Mouse (Mus musculus) forebrain, postnatal 0 days (tissue): Measurements from ENCODE around the gene Eif4enif1. TPM values are rescaled to one million over a fixed set of nuclear protein-coding genes. Genes with fewer than 3 reads are reported as not detected.

Experiments used
- ATAC-seq: fragments of 200-750 bp; cut with Nextera tagmentation; 2 replicates; pipeline ENCODE4 v1.8.0; 2017; ENCODE audit warnings: mild to moderate bottlenecking, moderate library complexity
- DNase-seq: peaks from one replicate; pipeline ENCODE4 v3.0.0-alpha.2; 2015
- H3K27ac ChIP-seq: fragments of 300-500 bp; sonication (generic); 2 replicates; pipeline ENCODE4 v1.5.1; 2014; ENCODE audit warnings: low read depth, mild to moderate bottlenecking, antibody characterized with exemption, low read length, moderate library complexity, mixed read lengths
- H3K27me3 ChIP-seq: fragments of 300-500 bp; sonication (generic); 2 replicates; pipeline ENCODE4 v1.6.1; 2014; ENCODE audit warnings: mild to moderate bottlenecking, low read length, mixed read lengths; ENCODE audit not compliant: insufficient read depth
- H3K36me3 ChIP-seq: fragments of 300-500 bp; sonication (generic); 2 replicates; pipeline ENCODE4 v1.6.1; 2014; ENCODE audit warnings: mild to moderate bottlenecking, moderate library complexity; ENCODE audit not compliant: insufficient read depth
- H3K4me1 ChIP-seq: fragments of 300-500 bp; sonication (generic); 2 replicates; pipeline ENCODE4 v1.6.1; 2014; ENCODE audit warnings: antibody characterized with exemption; ENCODE audit not compliant: insufficient read depth
- H3K4me2 ChIP-seq: fragments of 300-500 bp; sonication (generic); 2 replicates; pipeline ENCODE4 v1.6.1; 2014; ENCODE audit warnings: low read depth, mild to moderate bottlenecking, moderate library complexity
- H3K4me3 ChIP-seq: fragments of 300-500 bp; sonication (generic); 2 replicates; pipeline ENCODE4 v1.5.1; 2014; ENCODE audit warnings: low read depth, low read length, mixed read lengths
- H3K9ac ChIP-seq: fragments of 300-500 bp; sonication (generic); 2 replicates; pipeline ENCODE4 v1.6.1; 2014; ENCODE audit warnings: mild to moderate bottlenecking
- H3K9me3 ChIP-seq: fragments of 300-500 bp; sonication (generic); 2 replicates; pipeline ENCODE4 v1.6.1; 2016; ENCODE audit warnings: low read length
- CTCF ChIP-seq: sonication (generic); IDR thresholded peaks from 2 replicates; pipeline ENCODE4 v1.5.1; 2016; ENCODE audit warnings: antibody characterized with exemption, control low read depth, low read depth
- WGBS: fragments of 180-500 bp; shearing (Covaris S2); extraction: QIAGEN DNeasy Blood & Tissue Kit; methylation state at CpG from one replicate; pipeline ENCODE4 v1.1.7; 2014; 5-methylcytosine and 5-hydroxymethylcytosine counted together
- polyA plus RNA-seq: library from polyadenylated mRNA; unstranded; fragments of >200 nt; fragmentation: Nextera tagmentation; extraction: Ambion mirVana; gene quantifications from 2 replicates; pipeline ENCODE4 v1.2.1, GENCODE M21; 2015
- total RNA-seq: library from RNA; depleted of rRNA; stranded (reverse); fragments of >200 nt; gene quantifications from 2 replicates; pipeline ENCODE4 v1.2.3, GENCODE M21; 2014

The Eif4enif1 gene
- total and polyA plus RNA-seq, 2 experiments from 2014 or later = 36.5 to 79.4 TPM

DNA sequence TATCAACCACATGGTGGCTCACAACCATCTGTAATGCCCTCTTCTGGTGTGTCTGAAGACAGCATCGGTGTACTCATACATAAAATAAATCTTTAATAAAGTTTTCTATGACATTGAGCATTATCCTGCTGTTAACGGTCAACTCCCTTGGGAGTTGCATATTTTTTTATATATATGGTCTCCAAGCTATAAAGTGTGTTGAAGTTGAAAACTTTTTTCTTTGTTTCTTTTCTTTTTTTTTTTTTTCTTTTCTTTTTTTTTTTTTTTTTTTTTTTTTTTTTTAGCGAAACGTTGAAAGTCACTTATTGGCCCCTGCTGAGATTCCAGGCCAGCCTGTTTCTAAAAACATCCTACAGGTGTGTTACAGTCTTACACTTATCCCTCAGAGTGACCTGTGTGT is 31.5 kb downstream of the Eif4enif1 start:
- TF ChIP-seq CTCF = no peak

DNA sequence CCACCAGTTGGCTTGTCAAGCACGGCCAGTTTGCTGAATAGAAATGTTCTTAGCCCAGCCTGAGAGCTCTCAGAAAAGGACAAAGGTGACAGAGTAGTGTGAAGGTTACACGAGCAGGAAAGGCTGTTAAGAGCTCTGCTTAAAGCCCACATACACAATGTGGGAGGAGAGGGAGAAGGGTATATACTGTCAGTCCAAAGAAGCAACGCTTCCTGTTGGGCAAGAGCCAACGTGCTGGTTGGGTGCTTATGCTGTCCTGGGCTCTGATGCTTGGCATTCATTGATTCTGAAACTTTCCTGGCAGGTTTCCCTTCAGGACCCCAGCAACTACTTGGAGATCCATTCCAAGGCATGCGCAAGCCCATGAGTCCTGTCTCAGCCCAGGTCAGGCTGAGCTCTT is 33.1 kb downstream of the Eif4enif1 start:
- WGBS = 71% methylated on average over 5 of the region's 5 CpGs
- DNase-seq (no peak), ATAC-seq (no peak)
- Histone ChIP-seq H3K9me3 (no peaks in the 10 kb centered on the region), H3K27ac (no peak overlapping the region), H3K4me2 (no peak overlapping the region), H3K4me3 (no peak overlapping the region), H3K9ac (no peak overlapping the region), H3K27me3 (no peaks in the 10 kb centered on the region), H3K4me1 (no peaks in the 10 kb centered on the region), H3K36me3 (peaks cover 54% of the 10 kb centered on the region)
- no peak for TF ChIP-seq CTCF

More for the DNA sequence above, 31.5 kb downstream of the Eif4enif1 start:
- no peak overlapping the region for H3K27ac ChIP-seq
- peaks cover 62% of the 10 kb centered on the region for H3K36me3 ChIP-seq
- no peak overlapping the region for H3K9ac ChIP-seq
- H3K9me3 ChIP-seq = no peaks in the 10 kb centered on the region
- ATAC-seq (no peak), DNase-seq (no peak)
- 92% methylated on average over 4 of the region's 4 CpGs for whole genome bisulfite sequencing
- H3K4me3 ChIP-seq = no peak overlapping the region
- no peak overlapping the region for H3K4me2 ChIP-seq
- no peaks in the 10 kb centered on the region for H3K27me3 ChIP-seq
- H3K4me1 ChIP-seq = no peaks in the 10 kb centered on the region

DNA sequence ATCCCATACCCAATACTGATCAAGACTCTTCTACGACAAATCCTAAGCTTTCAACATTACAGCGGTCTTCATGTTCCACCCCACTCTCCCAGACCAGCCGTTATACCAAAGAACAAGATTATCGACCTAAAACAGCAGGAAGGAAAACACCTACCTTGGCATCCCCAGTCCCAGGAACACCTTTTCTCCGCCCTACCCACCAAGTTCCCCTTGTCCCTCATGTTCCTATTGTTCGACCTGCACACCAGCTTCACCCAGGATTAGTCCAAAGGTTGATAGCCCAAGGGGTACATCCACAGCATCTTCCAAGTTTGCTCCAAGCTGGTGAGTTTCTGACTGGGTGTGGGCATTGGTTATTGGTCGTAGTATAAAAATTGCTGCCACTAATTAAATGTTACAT is 40.2 kb downstream of the Eif4enif1 start:
- 95% methylated on average over 7 of the region's 7 CpGs for WGBS
- ATAC-seq = no peak
- no peak overlapping the region for H3K4me3 ChIP-seq

DNA sequence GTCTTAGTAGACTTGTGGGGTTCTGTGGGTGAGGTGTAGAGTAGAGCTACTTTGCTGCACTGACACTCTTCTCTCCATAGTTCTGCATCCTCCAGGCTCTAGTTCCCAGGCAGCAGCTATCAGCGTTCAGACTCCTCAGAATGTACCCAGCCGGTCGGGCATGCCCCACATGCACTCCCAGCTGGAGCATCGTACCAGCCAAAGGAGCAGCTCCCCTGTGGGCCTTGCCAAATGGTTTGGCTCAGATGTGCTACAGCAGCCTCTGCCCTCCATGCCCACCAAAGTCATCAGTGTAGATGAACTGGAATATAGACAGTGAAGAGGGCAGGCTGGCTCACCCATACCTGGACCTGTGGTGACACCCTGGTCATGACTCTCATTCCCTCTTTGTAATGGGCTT is 41.6 kb downstream of the Eif4enif1 start:
- TF ChIP-seq CTCF = no peak
- Histone ChIP-seq H3K9ac (no peak overlapping the region), H3K27ac (no peak overlapping the region), H3K4me1 (no peaks in the 10 kb centered on the region), H3K4me2 (no peak overlapping the region), H3K27me3 (no peaks in the 10 kb centered on the region), H3K4me3 (no peak overlapping the region), H3K36me3 (peaks cover 68% of the 10 kb centered on the region), H3K9me3 (no peaks in the 10 kb centered on the region)
- ATAC-seq (no peak; the same call in 1 of the 2 replicates), DNase-seq (no peak)
- WGBS = 63% methylated on average over 4 of the region's 4 CpGs

More for the DNA sequence above, 40.2 kb downstream of the Eif4enif1 start:
- no peak overlapping the region for H3K4me2 ChIP-seq
- H3K9ac ChIP-seq = no peak overlapping the region
- TF ChIP-seq CTCF = no peak
- peaks cover 64% of the 10 kb centered on the region for H3K36me3 ChIP-seq
- no peak overlapping the region for H3K27ac ChIP-seq
- H3K9me3 ChIP-seq = no peaks in the 10 kb centered on the region
- H3K27me3 ChIP-seq = no peaks in the 10 kb centered on the region
- DNase-seq = no peak
- no peaks in the 10 kb centered on the region for H3K4me1 ChIP-seq

DNA sequence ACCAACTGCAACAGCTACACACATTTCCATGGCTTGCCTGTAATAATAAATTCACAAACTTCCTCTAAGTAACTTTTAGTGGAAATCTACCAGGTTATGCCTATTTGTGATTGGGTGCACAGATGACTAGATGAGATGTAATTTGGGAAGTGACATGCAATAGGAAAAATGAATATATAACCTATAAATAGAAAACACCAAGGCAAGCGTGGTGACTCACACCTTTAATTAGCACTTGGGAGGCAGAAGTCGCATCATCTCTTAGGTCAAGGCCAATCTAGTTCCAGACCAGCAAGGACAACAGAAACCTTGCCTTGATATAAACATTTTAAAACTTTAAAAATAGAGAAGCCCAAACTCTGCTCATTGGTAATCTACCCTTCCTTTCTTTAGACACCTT is 45.2 kb downstream of the Eif4enif1 start:
- Histone ChIP-seq H3K9ac (no peak overlapping the region), H3K36me3 (peaks cover 79% of the 10 kb centered on the region), H3K27me3 (no peaks in the 10 kb centered on the region), H3K9me3 (no peaks in the 10 kb centered on the region), H3K4me2 (no peak overlapping the region), H3K4me1 (no peaks in the 10 kb centered on the region), H3K27ac (no peak overlapping the region), H3K4me3 (no peak overlapping the region)
- DNase-seq (no peak), ATAC-seq (no peak)
- TF ChIP-seq CTCF = no peak
- WGBS = 88% methylated on average over 2 of the region's 2 CpGs

DNA sequence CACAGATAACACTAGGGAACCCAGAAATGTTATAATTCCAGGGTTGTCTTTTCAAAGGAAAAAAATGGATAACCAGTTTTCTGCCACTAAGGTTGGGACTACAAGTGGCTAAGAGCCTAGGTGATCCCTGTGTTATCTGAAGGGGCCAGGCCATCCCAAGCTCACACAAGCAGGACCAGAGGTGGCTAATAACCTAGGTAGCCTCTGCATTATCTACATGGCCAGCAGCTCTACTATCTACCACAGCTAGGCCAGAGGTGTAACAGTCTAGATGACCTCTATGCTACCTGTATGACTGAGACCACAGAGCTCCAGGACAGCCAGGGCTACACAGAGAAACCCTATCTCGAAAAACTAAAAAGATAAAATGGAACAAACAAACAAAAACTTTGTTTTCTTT is 57.3 kb downstream of the Eif4enif1 start:
- H3K27me3 ChIP-seq = no peaks in the 10 kb centered on the region

DNA sequence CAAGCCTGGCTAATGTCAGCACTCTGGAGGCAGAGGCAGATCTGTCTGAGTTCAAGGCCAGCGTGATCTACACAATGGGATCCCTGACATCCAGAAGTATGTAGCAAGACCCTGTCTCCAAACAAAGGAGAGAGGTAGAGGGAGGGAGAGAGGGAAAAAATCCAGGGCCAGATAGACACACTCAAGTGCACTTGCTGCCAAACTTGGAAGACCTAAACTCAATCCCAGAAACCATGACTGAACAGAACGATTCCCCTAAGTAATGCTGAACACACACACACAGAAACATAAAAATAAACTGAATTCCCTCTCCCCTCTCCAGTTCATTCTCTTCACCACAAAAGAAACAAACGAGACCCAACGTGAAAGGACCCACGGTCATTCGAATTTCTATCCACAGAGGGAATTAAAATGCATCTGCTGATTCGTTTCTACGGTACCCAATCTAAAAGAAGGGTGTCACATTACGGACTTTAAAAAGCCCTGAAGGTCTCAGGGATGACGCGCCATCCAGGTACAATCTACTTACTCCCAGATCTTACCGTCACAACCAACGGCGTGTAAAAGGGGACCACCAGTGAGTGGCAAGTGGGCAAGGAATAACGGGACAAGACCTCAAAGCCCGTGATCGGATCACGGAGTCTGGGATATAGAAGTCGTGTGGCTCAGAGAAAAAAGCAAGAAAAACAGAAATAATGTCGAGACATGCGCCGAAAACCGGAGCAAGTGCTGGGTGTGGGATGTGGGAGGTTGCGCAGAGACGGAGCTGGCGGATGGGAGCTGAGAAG is 63.3 kb downstream of the Eif4enif1 start:
- ATAC-seq (peak; percentile 0; the same call in 1 of the 2 replicates), DNase-seq (no peak)
- Histone ChIP-seq H3K9ac (peak overlapping the region; percentile 98), H3K4me3 (peak overlapping the region; percentile 99), H3K9me3 (no peaks in the 10 kb centered on the region), H3K27ac (peak overlapping the region; percentile 97), H3K4me2 (peak overlapping the region; percentile 74), H3K27me3 (no peaks in the 10 kb centered on the region), H3K4me1 (peaks cover 9% of the 10 kb centered on the region), H3K36me3 (peaks cover 31% of the 10 kb centered on the region)
- no peak for TF ChIP-seq CTCF
- 1% methylated on average over 26 of the region's 26 CpGs for WGBS

More for the DNA sequence above, 57.3 kb downstream of the Eif4enif1 start:
- TF ChIP-seq CTCF = no peak
- Histone ChIP-seq H3K4me3 (no peak overlapping the region), H3K4me2 (no peak overlapping the region), H3K4me1 (peaks cover under 1% of the 10 kb centered on the region; the same call in 1 of the 2 replicates), H3K9me3 (no peaks in the 10 kb centered on the region), H3K36me3 (peaks cover 61% of the 10 kb centered on the region), H3K9ac (no peak overlapping the region), H3K27ac (no peak overlapping the region)
- ATAC-seq (no peak), DNase-seq (no peak)
- 100% methylated on average over 1 of the region's 1 CpGs for WGBS
